Mouse (Mus musculus): Measurements from ENCODE around the gene Rcan1. TPM values are rescaled to one million over a fixed set of nuclear protein-coding genes. Genes with fewer than 3 reads are reported as not detected.
A peak's percentile ranks its signal among the peaks of the same experiment; 100 is the strongest.

The Rcan1 gene
- polyA plus RNA-seq, 1 experiment = 2.4 TPM

GRCm38 (mm10) chr16:92442946-92443345 lies 27.7 kb downstream of the Rcan1 start:
- TF ChIP-seq GATA1 (IDR thresholded peaks at IDR 0.05; ENCODE audit: borderline replicate concordance, low read length) = no peak
- no peak for TF ChIP-seq FLI1 (IDR thresholded peaks at IDR 0.05; ENCODE audit: low read length)
- H3K36me3 ChIP-seq (replicated peaks; ENCODE audit: low read length) = no peaks in the 10 kb centered on the region
- no peaks in the 10 kb centered on the region for H3K9me3 ChIP-seq
- H3K27me3 ChIP-seq (replicated peaks) = peaks cover 20% of the 10 kb centered on the region
- H3K4me1 ChIP-seq = peaks cover 24% of the 10 kb centered on the region
- H3K4me3 ChIP-seq (replicated peaks) = no peak overlapping the region

GRCm38 (mm10) chr16:92442150-92442549 lies 28.5 kb downstream of the Rcan1 start:
- Histone ChIP-seq H3K9me3 (no peaks in the 10 kb centered on the region), H3K4me3 (replicated peaks) (no peak overlapping the region), H3K4me1 (peaks cover 24% of the 10 kb centered on the region), H3K36me3 (replicated peaks; ENCODE audit: low read length) (no peaks in the 10 kb centered on the region), H3K27me3 (replicated peaks) (peaks cover 20% of the 10 kb centered on the region)
- no peak for TF ChIP-seq FLI1 (IDR thresholded peaks at IDR 0.05; ENCODE audit: low read length)
- TF ChIP-seq GATA1 (IDR thresholded peaks at IDR 0.05; ENCODE audit: borderline replicate concordance, low read length) = no peak

- Histone ChIP-seq H3K4me1 (peaks cover 24% of the 10 kb centered on the region), H3K9me3 (no peaks in the 10 kb centered on the region), H3K27me3 (replicated peaks) (peaks cover 20% of the 10 kb centered on the region), H3K36me3 (replicated peaks; ENCODE audit: low read length) (no peaks in the 10 kb centered on the region), H3K4me3 (replicated peaks) (no peak overlapping the region)
- TF ChIP-seq GATA1 (IDR thresholded peaks at IDR 0.05; ENCODE audit: borderline replicate concordance, low read length) (no peak), FLI1 (IDR thresholded peaks at IDR 0.05; ENCODE audit: low read length) (no peak)
These were observed 29.5 kb downstream of the Rcan1 start for GRCm38 (mm10) chr16:92441203-92441602.

- no peak for TF ChIP-seq GATA1 (IDR thresholded peaks at IDR 0.05; ENCODE audit: borderline replicate concordance, low read length)
- TF ChIP-seq FLI1 (IDR thresholded peaks at IDR 0.05; ENCODE audit: low read length) = no peak
- H3K9me3 ChIP-seq = no peaks in the 10 kb centered on the region
- peaks cover 23% of the 10 kb centered on the region for H3K4me1 ChIP-seq
- H3K36me3 ChIP-seq (replicated peaks; ENCODE audit: low read length) = no peaks in the 10 kb centered on the region
- H3K27me3 ChIP-seq (replicated peaks) = peaks cover 22% of the 10 kb centered on the region
- peak overlapping the region; percentile 30 for H3K4me3 ChIP-seq (replicated peaks)
These were observed 30.4 kb downstream of the Rcan1 start for GRCm38 (mm10) chr16:92440229-92440628.

GRCm38 (mm10) chr16:92439775-92440174 lies 30.9 kb downstream of the Rcan1 start:
- Histone ChIP-seq H3K27me3 (replicated peaks) (peaks cover 19% of the 10 kb centered on the region), H3K9me3 (no peaks in the 10 kb centered on the region), H3K4me1 (peaks cover 19% of the 10 kb centered on the region), H3K4me3 (replicated peaks) (peak overlapping the region; percentile 30), H3K36me3 (replicated peaks; ENCODE audit: low read length) (no peaks in the 10 kb centered on the region)
- no peak for TF ChIP-seq GATA1 (IDR thresholded peaks at IDR 0.05; ENCODE audit: borderline replicate concordance, low read length)
- TF ChIP-seq FLI1 (IDR thresholded peaks at IDR 0.05; ENCODE audit: low read length) = no peak

- H3K27me3 ChIP-seq (replicated peaks) = peaks cover 13% of the 10 kb centered on the region
- no peak overlapping the region for H3K4me3 ChIP-seq (replicated peaks)
- H3K4me1 ChIP-seq = peaks cover 12% of the 10 kb centered on the region
- peaks cover 22% of the 10 kb centered on the region for H3K9me3 ChIP-seq
- no peak for TF ChIP-seq FLI1 (IDR thresholded peaks at IDR 0.05; ENCODE audit: low read length)
- no peak for TF ChIP-seq GATA1 (IDR thresholded peaks at IDR 0.05; ENCODE audit: borderline replicate concordance, low read length)
- H3K36me3 ChIP-seq (replicated peaks; ENCODE audit: low read length) = peaks cover 2% of the 10 kb centered on the region
These were observed 35.2 kb downstream of the Rcan1 start for GRCm38 (mm10) chr16:92435431-92435985.

GRCm38 (mm10) chr16:92433176-92433575 lies 37.5 kb downstream of the Rcan1 start:
- no peak for TF ChIP-seq GATA1 (IDR thresholded peaks at IDR 0.05; ENCODE audit: borderline replicate concordance, low read length)
- no peak for TF ChIP-seq FLI1 (IDR thresholded peaks at IDR 0.05; ENCODE audit: low read length)
- H3K36me3 ChIP-seq (replicated peaks; ENCODE audit: low read length) = peaks cover 2% of the 10 kb centered on the region
- H3K4me3 ChIP-seq (replicated peaks) = no peak overlapping the region
- H3K9me3 ChIP-seq = peaks cover 22% of the 10 kb centered on the region
- H3K27me3 ChIP-seq (replicated peaks) = peaks cover 11% of the 10 kb centered on the region
- H3K4me1 ChIP-seq = peaks cover 12% of the 10 kb centered on the region; the same call in 1 of the 2 replicates

- Histone ChIP-seq H3K4me1 (peaks cover 16% of the 10 kb centered on the region; the same call in 1 of the 2 replicates), H3K36me3 (replicated peaks; ENCODE audit: low read length) (peaks cover 2% of the 10 kb centered on the region), H3K27me3 (replicated peaks) (peaks cover 18% of the 10 kb centered on the region), H3K4me3 (replicated peaks) (no peak overlapping the region), H3K9me3 (peaks cover 22% of the 10 kb centered on the region)
- no peak for TF ChIP-seq FLI1 (IDR thresholded peaks at IDR 0.05; ENCODE audit: low read length)
- no peak for TF ChIP-seq GATA1 (IDR thresholded peaks at IDR 0.05; ENCODE audit: borderline replicate concordance, low read length)
These were observed 39.9 kb downstream of the Rcan1 start for GRCm38 (mm10) chr16:92430731-92431130.

GRCm38 (mm10) chr16:92428197-92428950 lies 42.3 kb downstream of the Rcan1 start:
- no peak for TF ChIP-seq GATA1 (IDR thresholded peaks at IDR 0.05; ENCODE audit: borderline replicate concordance, low read length)
- TF ChIP-seq FLI1 (IDR thresholded peaks at IDR 0.05; ENCODE audit: low read length) = no peak

GRCm38 (mm10) chr16:92426708-92427107 lies 44.0 kb downstream of the Rcan1 start:
- Histone ChIP-seq H3K36me3 (replicated peaks; ENCODE audit: low read length) (peaks cover under 1% of the 10 kb centered on the region), H3K4me1 (peaks cover 33% of the 10 kb centered on the region), H3K9me3 (peaks cover 8% of the 10 kb centered on the region), H3K27me3 (replicated peaks) (peaks cover 23% of the 10 kb centered on the region), H3K4me3 (replicated peaks) (no peak overlapping the region)
- TF ChIP-seq GATA1 (IDR thresholded peaks at IDR 0.05; ENCODE audit: borderline replicate concordance, low read length) (no peak), FLI1 (IDR thresholded peaks at IDR 0.05; ENCODE audit: low read length) (no peak)

More at GRCm38 (mm10) chr16:92428197-92428950, 42.3 kb downstream of the Rcan1 start:
- peaks cover 21% of the 10 kb centered on the region for H3K4me1 ChIP-seq
- peaks cover 2% of the 10 kb centered on the region for H3K36me3 ChIP-seq (replicated peaks; ENCODE audit: low read length)
- peaks cover 16% of the 10 kb centered on the region for H3K27me3 ChIP-seq (replicated peaks)
- H3K9me3 ChIP-seq = peaks cover 22% of the 10 kb centered on the region
- H3K4me3 ChIP-seq (replicated peaks) = no peak overlapping the region
